Mouse (Mus musculus) intestine, embryonic 15.5 days (tissue): ENCODE results near the gene Nfe2l2. TPM values are rescaled to one million over a fixed set of nuclear protein-coding genes. Genes with fewer than 3 reads are reported as not detected.
A peak's percentile ranks its signal among the peaks of the same experiment; 100 is the strongest.

ENCODE experiments used
- ATAC-seq: fragments of 200-750 bp; cut with Nextera tagmentation; 2 replicates; pipeline ENCODE4 v1.8.0; 2017; ENCODE audit warnings: moderate TSS enrichment, moderate library complexity
- H3K27ac ChIP-seq: fragments of 300-500 bp; sonication (generic); 2 replicates; pipeline ENCODE4 v1.5.1; 2015; ENCODE audit warnings: mild to moderate bottlenecking, inconsistent platforms
- H3K27me3 ChIP-seq: fragments of 300-500 bp; sonication (generic); replicated peaks from 2 replicates; pipeline ENCODE4 v1.6.1; 2015; ENCODE audit warnings: inconsistent platforms
- H3K36me3 ChIP-seq: fragments of 300-500 bp; sonication (generic); 2 replicates; pipeline ENCODE4 v1.6.1; 2015; ENCODE audit warnings: inconsistent platforms
- H3K4me1 ChIP-seq: fragments of 300-500 bp; sonication (generic); replicated peaks from 2 replicates; pipeline ENCODE4 v1.6.1; 2015; ENCODE audit warnings: inconsistent platforms
- H3K4me2 ChIP-seq: fragments of 300-500 bp; sonication (generic); replicated peaks from 2 replicates; pipeline ENCODE4 v1.6.1; 2015; ENCODE audit warnings: mild to moderate bottlenecking, inconsistent platforms
- H3K4me3 ChIP-seq: fragments of 300-500 bp; sonication (generic); replicated peaks from 2 replicates; pipeline ENCODE4 v1.5.1; 2015; ENCODE audit warnings: inconsistent platforms
- H3K9ac ChIP-seq: fragments of 300-500 bp; sonication (generic); 2 replicates; pipeline ENCODE4 v1.6.1; 2015; ENCODE audit warnings: inconsistent platforms
- H3K9me3 ChIP-seq: fragments of 300-500 bp; sonication (generic); 2 replicates; pipeline ENCODE4 v1.6.1; 2016; ENCODE audit warnings: inconsistent platforms
- WGBS: fragments of 180-500 bp; shearing (Covaris S2); methylation state at CpG from one replicate; pipeline ENCODE4 v1.1.7; 2015; 5-methylcytosine and 5-hydroxymethylcytosine counted together
- polyA plus RNA-seq: library from polyadenylated mRNA; unstranded; fragments of >200 nt; fragmentation: Nextera tagmentation; extraction: Ambion mirVana; gene quantifications from 2 replicates; pipeline ENCODE4 v1.2.1, GENCODE M21; 2015

Nfe2l2 gene
- polyA plus RNA-seq, 1 experiment from 2014 or later: 93.6 TPM

GRCm38 (mm10) chr2:75730052-75730451 lies 25.6 kb upstream of the Nfe2l2 start:
- no peak overlapping the region for H3K4me2 ChIP-seq
- H3K9me3 ChIP-seq: no peaks in the 10 kb centered on the region
- ATAC-seq: no peak
- no peak overlapping the region for H3K27ac ChIP-seq
- no peaks in the 10 kb centered on the region for H3K4me1 ChIP-seq
- H3K4me3 ChIP-seq: no peak overlapping the region
- no peak overlapping the region for H3K9ac ChIP-seq
- H3K27me3 ChIP-seq: no peaks in the 10 kb centered on the region
- H3K36me3 ChIP-seq: no peaks in the 10 kb centered on the region
- 85% methylated on average over 10 of the region's 10 CpGs for WGBS

- WGBS: 73% methylated on average over 5 of the region's 5 CpGs
- no peak overlapping the region for H3K9ac ChIP-seq
- H3K4me1 ChIP-seq: no peaks in the 10 kb centered on the region
- no peaks in the 10 kb centered on the region for H3K9me3 ChIP-seq
- H3K36me3 ChIP-seq: no peaks in the 10 kb centered on the region
- H3K27me3 ChIP-seq: no peaks in the 10 kb centered on the region
- ATAC-seq: no peak
- H3K4me2 ChIP-seq: no peak overlapping the region
- no peak overlapping the region for H3K4me3 ChIP-seq
- no peak overlapping the region for H3K27ac ChIP-seq
These were observed 20.5 kb upstream of the Nfe2l2 start for GRCm38 (mm10) chr2:75724863-75725445.

DNA sequence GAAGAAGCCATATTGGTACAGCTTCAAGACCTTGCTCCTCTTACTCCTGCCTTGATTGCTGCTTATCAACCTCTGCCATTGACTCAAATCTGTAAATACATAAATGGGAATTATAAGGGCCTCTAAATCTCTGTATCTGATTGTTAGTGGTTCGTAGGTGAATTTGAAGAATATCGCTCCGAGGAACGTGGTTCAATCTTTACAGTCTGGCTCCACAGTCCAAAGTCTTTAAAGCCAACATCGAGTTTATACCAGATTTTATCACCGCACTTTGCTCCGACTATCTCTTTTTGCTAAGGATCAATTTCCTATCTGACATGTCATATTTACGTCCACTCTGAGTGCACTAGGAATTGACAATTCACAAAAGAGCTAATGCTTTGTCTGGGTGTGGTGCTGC lies 19.0 kb upstream of the Nfe2l2 start:
- no peaks in the 10 kb centered on the region for H3K9me3 ChIP-seq
- H3K4me3 ChIP-seq: no peak overlapping the region
- H3K27me3 ChIP-seq: no peaks in the 10 kb centered on the region
- H3K9ac ChIP-seq: no peak overlapping the region
- H3K4me1 ChIP-seq: no peaks in the 10 kb centered on the region
- no peak overlapping the region for H3K4me2 ChIP-seq
- ATAC-seq: peak; percentile 75
- H3K36me3 ChIP-seq: no peaks in the 10 kb centered on the region
- 67% methylated on average over 8 of the region's 8 CpGs for WGBS
- H3K27ac ChIP-seq: no peak overlapping the region

- peak overlapping the region; percentile 27; the same call in 1 of the 2 replicates for H3K27ac ChIP-seq
- H3K4me3 ChIP-seq: no peak overlapping the region
- H3K36me3 ChIP-seq: no peaks in the 10 kb centered on the region
- H3K27me3 ChIP-seq: no peaks in the 10 kb centered on the region
- no peak overlapping the region for H3K4me2 ChIP-seq
- WGBS: 59% methylated on average over 5 of the region's 5 CpGs
- no peaks in the 10 kb centered on the region for H3K4me1 ChIP-seq
- H3K9me3 ChIP-seq: no peaks in the 10 kb centered on the region
- ATAC-seq: 0 out of 2 replicates have a peak, but pooled peaks have one; percentile 34
- H3K9ac ChIP-seq: no peak overlapping the region
These were observed 18.5 kb upstream of the Nfe2l2 start for GRCm38 (mm10) chr2:75722893-75723292.

DNA sequence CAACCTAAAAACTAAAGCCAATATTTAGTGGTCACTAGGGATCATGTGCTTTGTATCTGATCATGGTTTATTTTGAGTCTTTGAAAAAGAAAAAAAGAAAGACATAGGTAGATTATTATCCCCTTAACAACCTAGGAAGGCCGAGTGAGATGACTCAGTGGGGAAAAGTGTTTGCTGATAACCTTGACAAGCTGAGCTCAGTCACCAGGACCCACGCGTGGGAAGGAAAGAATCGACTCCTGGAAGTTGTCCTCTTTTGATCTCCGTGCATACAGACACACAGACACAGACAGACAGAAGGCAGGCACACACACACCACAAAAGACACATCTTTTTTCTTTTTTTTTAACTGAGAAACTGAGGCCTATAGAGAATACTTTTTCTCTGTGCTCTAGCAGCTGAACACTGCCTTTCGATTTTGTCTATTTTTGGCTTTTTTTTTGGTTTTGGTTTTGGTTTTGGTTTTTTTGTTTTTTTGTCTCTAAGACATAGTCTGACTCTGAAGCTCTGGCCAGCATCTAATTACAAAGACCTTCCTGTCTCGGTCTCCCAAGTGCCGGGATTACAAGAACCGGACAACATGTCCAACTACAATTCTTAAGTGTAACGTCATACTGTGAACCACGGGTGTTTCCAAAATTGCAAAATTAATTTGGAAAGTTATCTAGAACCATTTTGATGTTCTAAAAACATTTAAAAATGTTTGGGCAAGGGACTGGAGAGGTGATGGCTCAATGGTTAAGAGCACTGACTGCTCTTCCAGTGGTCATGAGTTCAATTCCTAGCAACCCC lies 16.0 kb upstream of the Nfe2l2 start:
- Histone ChIP-seq H3K4me3 (no peak overlapping the region), H3K27me3 (no peaks in the 10 kb centered on the region), H3K4me1 (no peaks in the 10 kb centered on the region), H3K4me2 (no peak overlapping the region), H3K27ac (no peak overlapping the region), H3K9ac (no peak overlapping the region), H3K36me3 (no peaks in the 10 kb centered on the region), H3K9me3 (no peaks in the 10 kb centered on the region)
- 72% methylated on average over 11 of the region's 11 CpGs for WGBS
- ATAC-seq: no peak

- H3K4me2 ChIP-seq: no peak overlapping the region
- no peaks in the 10 kb centered on the region for H3K4me1 ChIP-seq
- ATAC-seq: no peak
- no peaks in the 10 kb centered on the region for H3K36me3 ChIP-seq
- H3K4me3 ChIP-seq: no peak overlapping the region
- H3K9ac ChIP-seq: no peak overlapping the region
- 81% methylated on average over 3 of the region's 3 CpGs for WGBS
- no peak overlapping the region for H3K27ac ChIP-seq
- no peaks in the 10 kb centered on the region for H3K27me3 ChIP-seq
- no peaks in the 10 kb centered on the region for H3K9me3 ChIP-seq
These were observed 15.0 kb upstream of the Nfe2l2 start for GRCm38 (mm10) chr2:75719331-75719869.

DNA sequence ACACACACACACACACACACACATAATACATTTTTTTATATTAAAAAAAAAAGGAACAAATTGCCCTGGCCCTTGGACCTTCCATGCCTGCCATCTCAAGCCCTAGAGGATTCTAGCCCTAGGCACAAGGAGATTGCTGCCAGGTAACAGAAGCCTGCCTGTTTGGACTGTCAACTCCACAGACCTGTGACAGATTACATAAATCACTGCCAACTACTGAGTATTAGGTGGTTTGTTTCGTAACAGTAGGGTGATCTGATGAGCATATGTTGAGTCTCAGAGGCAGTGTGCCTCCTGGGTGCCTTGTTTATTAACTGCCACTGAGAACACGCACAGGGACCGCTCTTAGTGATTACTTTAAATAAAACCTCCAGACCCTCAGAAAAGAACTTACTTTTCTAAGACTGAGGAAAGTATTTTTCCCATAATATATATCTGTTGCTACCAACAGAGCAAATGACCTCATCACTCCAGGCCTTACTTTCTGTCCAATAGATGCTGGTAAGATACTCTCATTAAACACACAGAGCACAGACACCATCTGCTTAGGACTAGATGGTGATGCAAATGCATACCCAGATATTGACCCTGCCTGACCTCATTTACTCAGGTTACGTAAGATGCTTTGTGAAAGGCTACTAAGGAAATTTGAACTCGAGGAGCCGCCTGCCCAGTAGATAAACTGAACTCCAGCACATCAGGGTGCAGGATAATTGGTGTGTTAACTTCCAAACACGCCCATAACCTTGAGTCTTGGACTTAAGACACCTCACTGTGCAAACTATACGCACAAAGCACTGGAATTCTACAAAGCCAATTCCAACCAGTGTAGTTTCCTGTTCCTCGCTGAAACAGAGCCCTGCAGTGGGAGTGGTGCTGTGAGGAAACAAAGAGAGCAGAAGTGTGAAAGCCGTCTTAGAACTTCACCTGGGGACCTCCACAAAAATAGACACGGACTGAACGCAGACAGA lies 11.9 kb upstream of the Nfe2l2 start:
- Histone ChIP-seq H3K27me3 (no peaks in the 10 kb centered on the region), H3K9ac (no peak overlapping the region), H3K4me2 (no peak overlapping the region), H3K27ac (peak overlapping the region; percentile 81), H3K4me1 (no peaks in the 10 kb centered on the region), H3K4me3 (no peak overlapping the region), H3K36me3 (no peaks in the 10 kb centered on the region), H3K9me3 (no peaks in the 10 kb centered on the region)
- ATAC-seq: peak; percentile 92
- WGBS: 52% methylated on average over 12 of the region's 12 CpGs

- 42% methylated on average over 4 of the region's 4 CpGs for WGBS
- H3K9ac ChIP-seq: no peak overlapping the region
- ATAC-seq: peak; percentile 53
These were observed 10.3 kb upstream of the Nfe2l2 start for GRCm38 (mm10) chr2:75714766-75715165.

DNA sequence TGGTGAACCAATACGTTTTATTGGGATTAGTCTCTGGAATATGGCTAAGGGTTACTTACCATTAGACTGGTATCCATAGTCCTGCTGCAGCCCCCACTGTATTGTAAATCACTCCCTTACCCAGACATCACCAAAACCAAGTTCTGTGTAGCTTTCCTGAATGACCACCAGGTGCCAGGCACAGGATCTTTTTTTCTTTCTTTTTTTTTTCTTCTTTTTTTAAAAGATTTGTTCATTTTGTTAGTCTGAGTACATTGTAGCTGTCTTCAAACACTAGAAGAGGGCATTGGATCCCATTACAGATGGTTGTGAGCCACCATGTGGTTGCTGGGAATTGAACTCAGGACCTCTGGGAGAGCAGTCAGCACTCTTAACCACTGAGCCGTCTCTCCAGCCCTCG lies 8.6 kb upstream of the Nfe2l2 start:
- Histone ChIP-seq H3K4me3 (no peak overlapping the region), H3K9me3 (no peaks in the 10 kb centered on the region), H3K9ac (no peak overlapping the region), H3K27ac (no peak overlapping the region), H3K4me1 (no peaks in the 10 kb centered on the region), H3K4me2 (no peak overlapping the region), H3K27me3 (no peaks in the 10 kb centered on the region), H3K36me3 (no peaks in the 10 kb centered on the region)
- ATAC-seq: no peak
- WGBS: 83% methylated on average over 3 of the region's 3 CpGs

More at GRCm38 (mm10) chr2:75714766-75715165, 10.3 kb upstream of the Nfe2l2 start:
- Histone ChIP-seq H3K4me2 (no peak overlapping the region), H3K9me3 (no peaks in the 10 kb centered on the region), H3K36me3 (no peaks in the 10 kb centered on the region), H3K4me3 (no peak overlapping the region), H3K27me3 (no peaks in the 10 kb centered on the region), H3K4me1 (no peaks in the 10 kb centered on the region), H3K27ac (no peak overlapping the region)

DNA sequence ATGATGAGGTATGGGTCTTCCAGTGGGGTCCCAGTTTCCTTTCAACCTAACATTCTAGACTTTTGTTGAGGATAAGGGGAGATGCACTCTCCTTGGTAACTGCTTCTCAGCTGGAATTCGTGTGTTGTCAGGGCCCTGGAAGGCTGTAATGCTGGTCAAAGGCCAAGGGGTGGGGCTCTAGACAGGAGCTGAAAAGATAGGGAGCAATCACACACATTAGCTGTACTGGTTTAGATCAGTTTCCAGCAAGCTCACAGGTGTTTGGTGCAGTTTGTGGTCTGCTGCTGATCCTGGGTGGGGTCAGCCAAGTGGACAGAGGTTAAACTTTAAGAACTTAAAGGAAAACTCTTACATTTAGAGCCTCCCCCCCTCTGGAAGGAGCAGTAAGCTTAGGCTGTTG lies 3.0 kb upstream of the Nfe2l2 start:
- WGBS: 23% methylated on average over 1 of the region's 1 CpGs
- no peaks in the 10 kb centered on the region for H3K27me3 ChIP-seq
- H3K27ac ChIP-seq: no peak overlapping the region
- H3K4me1 ChIP-seq: peaks cover 8% of the 10 kb centered on the region; the same call in 1 of the 2 replicates
- H3K4me2 ChIP-seq: no peak overlapping the region
- no peaks in the 10 kb centered on the region for H3K36me3 ChIP-seq
- no peak overlapping the region for H3K9ac ChIP-seq
- no peaks in the 10 kb centered on the region for H3K9me3 ChIP-seq
- ATAC-seq: no peak
- no peak overlapping the region for H3K4me3 ChIP-seq

DNA sequence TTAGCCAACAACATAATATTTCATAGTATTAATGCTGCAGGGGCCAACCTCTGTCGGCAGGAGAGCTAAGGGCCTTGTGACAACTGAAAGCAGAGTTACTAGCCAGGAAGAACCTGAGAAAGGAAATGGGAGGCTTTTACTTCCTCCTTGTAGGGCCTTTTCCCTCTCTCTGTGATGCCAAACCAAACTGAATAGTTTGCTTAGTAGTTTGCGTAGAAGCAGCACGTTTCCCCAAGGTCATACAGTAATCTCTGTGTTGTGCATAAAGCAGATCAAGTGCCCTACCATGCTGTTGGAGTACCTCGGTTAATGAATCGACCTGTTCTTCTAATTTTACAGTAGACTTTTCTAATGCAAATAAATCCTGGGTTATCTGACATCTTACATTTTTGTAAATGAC lies 2.0 kb upstream of the Nfe2l2 start:
- peaks cover 8% of the 10 kb centered on the region; the same call in 1 of the 2 replicates for H3K4me1 ChIP-seq
- no peaks in the 10 kb centered on the region for H3K36me3 ChIP-seq
- no peak for ATAC-seq
- H3K27me3 ChIP-seq: no peaks in the 10 kb centered on the region
- no peak overlapping the region for H3K9ac ChIP-seq
- no peaks in the 10 kb centered on the region for H3K9me3 ChIP-seq
- no peak overlapping the region for H3K4me2 ChIP-seq
- H3K4me3 ChIP-seq: no peak overlapping the region
- no peak overlapping the region; the same call in 1 of the 2 replicates for H3K27ac ChIP-seq
- WGBS: 56% methylated on average over 5 of the region's 5 CpGs
